Mouse (Mus musculus) neural tube, embryonic 11.5 days (tissue): ENCODE results near the gene Gm45717. TPM values are rescaled to one million over a fixed set of nuclear protein-coding genes. Genes with fewer than 3 reads are reported as not detected.

Source experiments
- ATAC-seq: fragments of 200-750 bp; cut with Nextera tagmentation; 2 replicates; pipeline ENCODE4 v1.8.0; 2017; ENCODE audit warnings: moderate number of reproducible peaks, mild to moderate bottlenecking, moderate TSS enrichment, moderate library complexity; ENCODE audit not compliant: insufficient read depth, low FRiP score, low TSS enrichment
- DNase-seq: peaks from one replicate; pipeline ENCODE4 v3.0.0-alpha.2; 2015; ENCODE audit warnings: low spot score
- H3K27ac ChIP-seq: fragments of 300-500 bp; sonication (generic); 2 replicates; pipeline ENCODE4 v1.5.1; 2014; ENCODE audit warnings: low read depth, mild to moderate bottlenecking, low read length
- H3K27me3 ChIP-seq: fragments of 300-500 bp; sonication (generic); 2 replicates; pipeline ENCODE4 v1.6.1; 2014; ENCODE audit warnings: mild to moderate bottlenecking, low read length, mixed read lengths; ENCODE audit not compliant: control insufficient read depth, insufficient read depth
- H3K36me3 ChIP-seq: fragments of 300-500 bp; sonication (generic); 2 replicates; pipeline ENCODE4 v1.6.1; 2014; ENCODE audit warnings: mild to moderate bottlenecking, low read length, moderate library complexity, mixed read lengths; ENCODE audit not compliant: control insufficient read depth, insufficient read depth
- H3K4me1 ChIP-seq: fragments of 300-500 bp; sonication (generic); 2 replicates; pipeline ENCODE4 v1.6.1; 2014; ENCODE audit warnings: low read length, mixed read lengths; ENCODE audit not compliant: control insufficient read depth, insufficient read depth
- H3K4me2 ChIP-seq: fragments of 300-500 bp; sonication (generic); 2 replicates; pipeline ENCODE4 v1.6.1; 2014; ENCODE audit warnings: low read depth, mild to moderate bottlenecking, moderate library complexity
- H3K4me3 ChIP-seq: fragments of 300-500 bp; sonication (generic); 2 replicates; pipeline ENCODE4 v1.5.1; 2014; ENCODE audit warnings: low read depth, low read length
- H3K9ac ChIP-seq: fragments of 300-500 bp; sonication (generic); 2 replicates; pipeline ENCODE4 v1.6.1; 2014; ENCODE audit warnings: mild to moderate bottlenecking, low read length
- H3K9me3 ChIP-seq: fragments of 300-500 bp; sonication (generic); 2 replicates; pipeline ENCODE4 v1.6.1; 2016; ENCODE audit warnings: low read length; ENCODE audit not compliant: control insufficient read depth
- whole genome bisulfite sequencing: fragments of 180-500 bp; shearing (Covaris S2); extraction: QIAGEN DNeasy Blood & Tissue Kit; methylation state at CpG from one replicate; pipeline ENCODE4 v1.1.7; 2014; 5-methylcytosine and 5-hydroxymethylcytosine counted together
- polyA plus RNA-seq: library from polyadenylated mRNA; unstranded; fragments of >200 nt; fragmentation: Nextera tagmentation; extraction: Ambion mirVana; gene quantifications from 2 replicates; pipeline ENCODE4 v1.2.1, GENCODE M21; 2014

Gm45717 gene
- 0.69 TPM in 1 of 2 replicates, not detected in the other for polyA plus RNA-seq

DNA sequence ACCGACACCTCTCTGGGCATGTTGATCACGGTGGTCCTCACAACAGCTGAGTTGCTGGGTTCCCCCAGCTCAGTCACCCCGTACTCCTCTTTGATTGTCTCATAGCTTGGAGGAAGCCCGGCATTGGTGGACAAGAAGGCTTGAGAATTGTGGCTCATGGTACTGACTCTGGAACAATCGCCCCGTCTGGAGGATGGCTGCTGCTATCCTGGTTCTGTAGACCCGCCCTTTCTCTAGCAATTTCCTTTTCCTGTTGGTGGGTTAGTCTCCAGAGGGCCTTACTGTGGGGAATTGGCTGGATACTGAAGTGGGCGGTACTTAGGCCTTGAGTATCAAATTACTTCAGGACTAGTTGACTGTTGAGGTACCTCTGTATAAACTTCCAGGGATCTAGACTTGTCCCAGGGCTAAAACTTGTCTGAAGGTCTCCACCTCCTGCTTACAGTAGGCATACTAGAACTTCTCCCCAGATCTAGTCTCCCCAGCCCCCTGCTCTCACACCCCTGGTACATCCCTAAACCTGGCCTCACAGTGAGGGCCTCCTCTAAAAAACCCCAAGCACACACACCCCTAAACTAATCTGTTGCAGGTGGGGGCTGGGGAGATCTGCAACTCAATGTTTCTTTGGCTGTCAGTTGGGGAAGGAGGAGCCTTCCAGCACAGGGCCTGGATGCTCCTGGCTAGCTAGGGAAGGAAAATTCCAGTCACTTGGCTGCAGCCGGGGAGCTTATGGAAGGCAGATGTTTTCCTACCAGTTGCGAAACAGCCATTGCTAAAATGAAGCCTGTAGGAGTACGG is at the start of gene Gm45717, which contains the start of gene Ifitm2:
Gene Gm45717 (minus strand): TSS at position 180 of the 798 bp plus-strand sequence.
Gene Ifitm2 (minus strand): TSS at position 230 of the 798 bp plus-strand sequence.
- ATAC-seq (peak; percentile 43; the same call in 1 of the 2 replicates), DNase-seq (peak; percentile 61)
- Histone ChIP-seq H3K9me3 (no peaks in the 10 kb centered on the region), H3K27ac (peak within 1 kb of the TSS; percentile 46; the same call in 1 of the 2 replicates), H3K36me3 (no peaks in the 10 kb centered on the region), H3K4me2 (peak within 1 kb of the TSS; percentile 58), H3K4me3 (peak within 1 kb of the TSS; percentile 38), H3K4me1 (peaks cover 5% of the 10 kb centered on the region; the same call in 1 of the 2 replicates), H3K9ac (peak within 1 kb of the TSS; percentile 48), H3K27me3 (no peaks in the 10 kb centered on the region)
- 21% methylated on average over 11 of the region's 11 CpGs for WGBS

DNA sequence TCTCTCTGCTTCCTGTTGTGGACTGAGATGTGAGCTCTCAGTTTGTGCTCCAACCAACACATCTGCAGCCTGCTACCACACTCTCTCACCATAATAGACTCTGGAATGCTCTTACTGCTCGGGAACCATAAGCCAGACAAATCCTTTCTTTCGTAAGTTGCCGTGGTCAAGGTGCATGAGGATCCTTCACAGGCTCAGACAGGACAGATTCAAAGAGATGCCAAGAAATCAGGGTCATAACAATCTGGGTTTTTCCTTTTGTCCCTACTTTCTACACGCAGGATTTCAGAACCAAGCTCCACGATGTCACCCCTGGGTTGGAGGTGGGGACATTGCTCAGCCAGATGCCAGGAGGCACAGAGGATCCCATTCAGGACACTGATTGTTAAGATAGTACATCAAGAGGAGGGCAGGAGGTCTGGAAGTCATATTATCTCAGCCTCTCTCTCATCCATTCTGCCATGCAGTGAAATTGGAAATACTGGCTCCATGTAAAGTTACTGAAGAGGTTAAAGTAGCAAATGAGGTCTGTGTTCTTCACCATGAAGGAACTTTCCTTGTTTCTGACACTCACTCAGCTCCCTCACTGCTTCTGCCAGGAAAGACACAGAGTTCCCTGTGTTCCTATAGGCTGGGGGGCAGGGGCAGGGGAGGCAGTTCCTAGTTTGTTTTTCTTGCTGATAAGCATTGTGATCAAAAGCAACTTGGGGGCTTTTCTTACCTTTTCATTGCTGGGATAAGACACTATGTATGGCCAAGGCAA is 47.7 kb upstream of the Gm45717 start:
- Histone ChIP-seq H3K27me3 (no peaks in the 10 kb centered on the region), H3K36me3 (no peaks in the 10 kb centered on the region), H3K4me2 (no peak overlapping the region), H3K9ac (no peak overlapping the region), H3K4me3 (no peak overlapping the region), H3K9me3 (no peaks in the 10 kb centered on the region), H3K27ac (no peak overlapping the region), H3K4me1 (peaks cover 3% of the 10 kb centered on the region)
- no peak for ATAC-seq
- DNase-seq: no peak
- WGBS: 88% methylated on average over 5 of the region's 5 CpGs

DNA sequence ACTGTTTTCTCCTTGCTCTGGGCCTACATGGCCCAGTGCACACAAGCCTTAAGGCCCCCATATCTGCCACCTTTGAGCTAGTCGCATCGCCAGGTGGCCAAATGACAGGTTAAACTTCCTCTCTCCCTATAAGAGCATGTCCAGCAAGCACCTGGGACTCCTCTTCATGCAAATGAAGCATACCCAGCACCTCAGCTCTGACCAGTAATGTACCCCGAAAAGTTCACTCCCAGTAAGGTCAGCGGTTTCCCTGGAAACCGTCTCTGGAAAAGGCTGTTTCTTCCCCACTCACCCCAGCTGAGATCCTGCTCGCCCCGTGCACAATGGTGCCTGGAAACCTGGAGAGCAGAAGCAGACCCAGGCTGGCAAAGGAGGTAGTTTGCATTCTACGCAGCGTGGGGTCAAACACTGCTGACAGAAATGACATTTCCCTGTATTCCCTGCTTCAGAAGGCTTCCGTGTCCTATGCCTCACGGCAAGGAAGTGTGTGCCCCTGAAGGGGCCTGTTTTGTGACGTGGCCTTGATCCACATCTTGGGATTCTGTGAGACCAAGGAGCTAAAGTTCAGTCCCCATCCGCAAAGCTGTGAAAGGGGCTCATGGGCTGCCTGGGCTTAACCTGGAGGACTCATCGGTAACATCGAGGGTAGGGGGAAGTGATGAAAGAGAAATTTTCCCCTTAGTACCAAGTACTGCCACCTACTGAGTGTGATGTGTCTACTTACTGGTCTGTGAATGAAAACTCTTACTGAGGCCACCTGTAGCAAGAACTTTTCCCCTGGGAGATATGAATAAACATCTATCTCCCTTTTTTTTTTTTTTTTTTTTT is 45.4 kb upstream of the Gm45717 start:
- ATAC-seq: no peak
- 81% methylated on average over 15 of the region's 15 CpGs for WGBS
- H3K4me3 ChIP-seq: no peak overlapping the region

DNA sequence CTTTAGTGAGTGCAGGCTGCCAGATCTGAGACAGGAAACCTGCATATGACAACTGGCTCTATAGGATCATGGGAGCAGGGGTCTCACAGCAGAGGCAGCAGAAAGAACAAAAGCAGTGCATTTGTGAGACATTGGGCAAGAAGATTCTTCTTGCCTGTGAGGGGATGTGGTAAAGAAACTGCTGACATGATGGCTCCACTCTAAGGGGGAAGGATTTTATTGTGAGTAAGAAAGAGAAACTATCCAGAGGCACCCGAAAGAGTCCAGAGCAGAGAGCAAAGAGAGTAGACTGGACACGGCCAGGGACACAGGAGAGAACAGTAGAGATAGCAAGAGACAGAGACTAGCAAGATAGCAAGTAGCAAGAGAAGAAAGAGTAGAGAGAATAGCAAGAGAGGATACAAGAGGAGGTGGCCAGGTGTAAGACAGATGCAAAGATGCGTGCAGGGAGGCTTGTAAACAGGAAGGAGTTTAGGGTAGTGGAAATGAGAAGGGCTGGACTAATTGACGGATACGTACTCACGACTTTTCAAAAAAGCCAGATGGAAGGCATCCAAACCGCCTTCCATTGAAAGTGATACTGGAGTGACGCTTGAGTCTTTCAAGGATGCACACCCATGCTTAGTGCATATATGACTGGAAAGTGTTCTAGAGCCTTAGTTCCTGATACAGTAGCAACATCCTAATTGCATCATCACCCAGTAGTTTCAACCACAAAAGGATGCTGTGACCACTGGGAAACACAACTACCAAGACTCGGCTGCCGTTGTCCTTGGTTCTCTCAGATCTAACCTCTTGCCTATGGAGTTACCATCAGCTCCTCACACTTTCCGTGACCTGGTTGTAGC is 43.3 kb upstream of the Gm45717 start:
- H3K4me2 ChIP-seq: no peak overlapping the region
- ATAC-seq (no peak), DNase-seq (no peak)
- no peaks in the 10 kb centered on the region for H3K36me3 ChIP-seq
- no peaks in the 10 kb centered on the region for H3K27me3 ChIP-seq
- H3K4me3 ChIP-seq: no peak overlapping the region
- H3K4me1 ChIP-seq: no peaks in the 10 kb centered on the region
- H3K27ac ChIP-seq: no peak overlapping the region
- H3K9me3 ChIP-seq: no peaks in the 10 kb centered on the region
- no peak overlapping the region for H3K9ac ChIP-seq
- WGBS: 93% methylated on average over 11 of the region's 11 CpGs

More for the DNA sequence above, 45.4 kb upstream of the Gm45717 start:
- Histone ChIP-seq H3K36me3 (no peaks in the 10 kb centered on the region), H3K27ac (no peak overlapping the region), H3K27me3 (no peaks in the 10 kb centered on the region), H3K4me2 (no peak overlapping the region), H3K4me1 (no peaks in the 10 kb centered on the region), H3K9me3 (no peaks in the 10 kb centered on the region), H3K9ac (no peak overlapping the region)
- no peak for DNase-seq

DNA sequence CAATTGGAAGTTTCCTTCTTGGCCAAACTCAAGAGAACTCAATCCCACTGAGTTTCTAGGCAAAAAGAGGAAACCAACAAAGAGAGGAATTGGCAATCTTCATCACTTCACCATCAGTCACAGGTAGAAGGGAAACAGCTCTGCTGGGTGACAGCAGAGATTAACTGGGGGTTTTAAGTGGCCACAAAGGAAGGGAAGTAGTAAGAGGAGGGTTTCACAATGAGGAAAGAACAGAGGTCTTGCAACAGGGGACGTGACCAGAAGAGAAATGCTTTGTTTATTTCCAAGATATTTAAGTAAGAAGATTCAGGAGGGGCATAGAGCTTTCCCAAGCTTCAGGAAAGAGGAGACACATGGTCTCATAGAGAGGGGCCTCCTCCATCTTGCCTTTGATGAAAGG is 42.1 kb upstream of the Gm45717 start:
- H3K4me1 ChIP-seq: no peaks in the 10 kb centered on the region
- no peaks in the 10 kb centered on the region for H3K27me3 ChIP-seq
- H3K27ac ChIP-seq: no peak overlapping the region
- ATAC-seq (no peak), DNase-seq (no peak)
- 63% methylated on average over 1 of the region's 1 CpGs for WGBS
- H3K4me2 ChIP-seq: no peak overlapping the region
- no peaks in the 10 kb centered on the region for H3K36me3 ChIP-seq
- no peak overlapping the region for H3K9ac ChIP-seq
- H3K4me3 ChIP-seq: no peak overlapping the region
- H3K9me3 ChIP-seq: no peaks in the 10 kb centered on the region

DNA sequence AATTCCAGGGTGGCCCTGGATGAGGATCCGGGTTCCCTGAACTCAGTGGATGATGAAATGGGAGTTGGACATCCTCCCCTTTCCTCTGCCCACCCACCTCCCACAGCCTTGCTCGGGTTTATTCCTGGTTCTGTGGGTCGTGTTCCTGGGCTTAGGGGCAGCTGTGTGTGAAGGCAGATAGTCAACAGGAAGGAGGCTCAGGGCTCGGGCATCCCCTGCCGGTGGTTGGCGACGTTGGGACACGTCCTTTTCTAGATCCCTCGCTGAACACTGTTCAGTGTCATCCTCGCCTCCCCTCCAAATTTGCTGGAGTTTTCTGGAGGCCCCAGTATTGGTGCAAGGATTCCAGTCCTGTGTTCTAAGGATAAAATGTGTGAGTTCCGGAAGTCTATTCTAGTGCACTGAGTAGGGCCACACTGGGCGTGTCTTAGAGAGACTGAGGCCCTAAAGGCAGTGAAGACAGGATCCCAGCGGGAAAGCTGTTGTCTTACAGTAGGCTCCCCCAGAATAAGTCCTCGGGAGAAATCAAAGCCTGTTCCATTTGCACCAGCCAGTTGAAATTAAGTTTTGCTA is 35.5 kb upstream of the Gm45717 start:
- Histone ChIP-seq H3K9ac (no peak overlapping the region), H3K9me3 (no peaks in the 10 kb centered on the region), H3K4me1 (no peaks in the 10 kb centered on the region; the same call in 1 of the 2 replicates), H3K4me2 (no peak overlapping the region), H3K27ac (no peak overlapping the region), H3K4me3 (no peak overlapping the region), H3K27me3 (no peaks in the 10 kb centered on the region), H3K36me3 (no peaks in the 10 kb centered on the region)
- WGBS: 88% methylated on average over 14 of the region's 14 CpGs
- ATAC-seq: no peak
- DNase-seq: no peak

DNA sequence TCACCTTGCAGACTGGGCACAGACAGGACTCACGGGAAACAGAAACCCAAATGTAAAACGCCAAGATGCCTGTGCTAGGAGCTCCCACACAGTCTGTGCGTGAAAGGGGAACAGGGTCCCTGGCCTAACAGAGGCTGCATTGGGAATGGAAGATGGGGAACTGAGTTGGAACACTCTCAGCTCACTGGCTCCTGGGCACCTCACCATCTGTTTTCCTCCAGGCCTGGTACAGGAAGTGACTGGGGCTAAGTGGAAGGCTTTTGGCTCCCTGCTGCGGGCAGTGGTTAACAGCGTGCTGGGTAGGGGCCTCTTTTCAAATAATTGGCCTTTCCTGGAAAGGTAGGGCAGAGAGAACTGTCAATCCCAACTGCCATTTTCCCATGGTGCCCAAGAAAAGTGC is 34.9 kb upstream of the Gm45717 start:
- H3K27ac ChIP-seq: no peak overlapping the region
- no peak for ATAC-seq
- WGBS: 62% methylated on average over 5 of the region's 5 CpGs

More for the DNA sequence above, 34.9 kb upstream of the Gm45717 start:
- DNase-seq: no peak
- H3K4me3 ChIP-seq: no peak overlapping the region
- H3K9me3 ChIP-seq: no peaks in the 10 kb centered on the region
- H3K36me3 ChIP-seq: no peaks in the 10 kb centered on the region
- no peaks in the 10 kb centered on the region; the same call in 1 of the 2 replicates for H3K4me1 ChIP-seq
- H3K9ac ChIP-seq: no peak overlapping the region
- no peak overlapping the region for H3K4me2 ChIP-seq
- no peaks in the 10 kb centered on the region for H3K27me3 ChIP-seq
